Mouse (Mus musculus): ENCODE results near the gene 4930548H24Rik. TPM values are rescaled to one million over a fixed set of nuclear protein-coding genes. Genes with fewer than 3 reads are reported as not detected.

4930548H24Rik gene
- polyA plus RNA-seq, 1 experiment from 2014 or later, result 0.13 TPM

Other genes starting within 250 kb of the 4930548H24Rik start
- gene Nrbp1, start 244.9 kb upstream of the 4930548H24Rik start, polyA plus RNA-seq (2016; fragmentation: Nextera tagmentation; extraction: Ambion mirVana), result 151 and 155 TPM in 2 replicates
- gene Gm9970, start 244.5 kb upstream of the 4930548H24Rik start, polyA plus RNA-seq (2016; fragmentation: Nextera tagmentation; extraction: Ambion mirVana), result 0.43 and 1.1 TPM in 2 replicates
- gene Krtcap3, start 234.0 kb upstream of the 4930548H24Rik start, polyA plus RNA-seq (2016; fragmentation: Nextera tagmentation; extraction: Ambion mirVana), result 14.7 and 18.6 TPM in 2 replicates
- 53.6 and 58.0 TPM in 2 replicates for gene Ift172, start 194.6 kb upstream of the 4930548H24Rik start, polyA plus RNA-seq (2016; fragmentation: Nextera tagmentation; extraction: Ambion mirVana)
- gene Fndc4, start 189.7 kb upstream of the 4930548H24Rik start, polyA plus RNA-seq (2016; fragmentation: Nextera tagmentation; extraction: Ambion mirVana), result 91.0 and 94.6 TPM in 2 replicates
- gene Gckr, start 188.3 kb upstream of the 4930548H24Rik start, polyA plus RNA-seq (2016; fragmentation: Nextera tagmentation; extraction: Ambion mirVana), result 0.17 and 0.32 TPM in 2 replicates
- gene Zfp512, start 33.3 kb upstream of the 4930548H24Rik start, polyA plus RNA-seq (2016; fragmentation: Nextera tagmentation; extraction: Ambion mirVana), result 76.7 and 88.4 TPM in 2 replicates
- 79.8 and 80.7 TPM in 2 replicates for gene Gpn1, start 9.0 kb downstream of the 4930548H24Rik start, polyA plus RNA-seq (2016; fragmentation: Nextera tagmentation; extraction: Ambion mirVana)
- 39.6 and 41.5 TPM in 2 replicates for gene Slc4a1ap, start 41.3 kb downstream of the 4930548H24Rik start, polyA plus RNA-seq (2016; fragmentation: Nextera tagmentation; extraction: Ambion mirVana)
- 31.0 and 33.1 TPM in 2 replicates for gene Supt7l, start 42.1 kb downstream of the 4930548H24Rik start, polyA plus RNA-seq (2016; fragmentation: Nextera tagmentation; extraction: Ambion mirVana)
- 230 and 251 TPM in 2 replicates for gene Mrpl33, start 111.2 kb downstream of the 4930548H24Rik start, polyA plus RNA-seq (2016; fragmentation: Nextera tagmentation; extraction: Ambion mirVana)
- 1.7 and 2.5 TPM in 2 replicates for gene Rbks, start 211.9 kb downstream of the 4930548H24Rik start, polyA plus RNA-seq (2016; fragmentation: Nextera tagmentation; extraction: Ambion mirVana)
- gene Babam2, start 211.9 kb downstream of the 4930548H24Rik start, polyA plus RNA-seq (2016; fragmentation: Nextera tagmentation; extraction: Ambion mirVana), result 32.2 and 37.6 TPM in 2 replicates